Mouse (Mus musculus): ENCODE data around the gene Olfr670. TPM values are rescaled to one million over a fixed set of nuclear protein-coding genes. Genes with fewer than 3 reads are reported as not detected.

Olfr670 gene
- under 1 TPM in 1 of 2 experiments, not detected in 1; 0.16 TPM for polyA plus RNA-seq (2017; shearing (Covaris generic))

DNA sequence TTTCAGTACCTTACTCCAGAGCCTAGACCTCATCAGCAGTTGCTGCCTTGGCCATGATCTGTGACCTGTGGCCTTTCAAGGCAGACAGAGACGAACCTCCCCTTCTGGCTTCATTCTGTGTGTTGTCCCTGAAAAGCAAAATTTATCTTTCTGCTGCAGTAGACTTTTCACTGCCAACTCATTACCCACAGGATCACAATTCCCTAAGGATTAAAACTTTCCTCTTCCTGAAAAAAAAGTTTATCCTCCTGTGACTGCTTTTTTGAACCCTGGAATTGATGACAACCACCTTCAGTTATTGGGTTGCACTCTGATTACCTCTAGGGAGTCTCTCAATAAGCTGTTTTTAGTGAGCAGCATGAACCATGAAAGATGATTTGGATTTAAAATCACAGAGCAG lies at the start of gene Olfr670:
Gene Olfr670 (minus strand): TSS at position 101 of the 400 bp plus-strand sequence.

GRCm38 (mm10) chr7:105001929-105002328 lies 39.5 kb upstream of the Olfr670 start, which contains the start of gene Olfr672:
Gene Olfr672 (minus strand): TSS chr7:105002029.

DNA sequence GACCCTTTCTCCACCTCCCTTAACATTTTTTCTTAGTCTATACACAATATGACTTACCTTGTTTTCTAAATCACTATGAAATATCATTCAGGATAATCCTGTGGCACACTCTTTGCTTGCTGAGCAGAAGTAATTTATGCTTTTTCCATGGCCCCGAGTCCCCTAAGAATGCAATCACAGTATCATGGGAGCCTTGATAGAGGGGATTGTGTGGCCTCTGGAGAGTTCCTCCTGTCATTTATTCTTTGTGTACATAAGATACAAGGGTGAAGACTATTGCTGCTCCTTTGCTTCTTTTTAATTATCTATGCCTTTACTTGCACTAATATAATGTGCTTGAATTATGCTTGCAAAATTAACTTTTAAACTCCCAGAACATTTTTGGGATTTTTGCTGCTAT lies 16.6 kb upstream of the Olfr670 start, which contains the start of gene Olfr671:
Gene Olfr671 (minus strand): TSS at position 101 of the 400 bp plus-strand sequence.

GRCm38 (mm10) chr7:104933940-104934339 lies 28.5 kb downstream of the Olfr670 start, which contains the start of gene Olfr669:
Gene Olfr669 (plus strand): TSS chr7:104934240.

GRCm38 (mm10) chr7:104927957-104928356 lies 34.5 kb downstream of the Olfr670 start, which contains the start of gene Olfr668:
Gene Olfr668 (minus strand): TSS chr7:104928057.

DNA sequence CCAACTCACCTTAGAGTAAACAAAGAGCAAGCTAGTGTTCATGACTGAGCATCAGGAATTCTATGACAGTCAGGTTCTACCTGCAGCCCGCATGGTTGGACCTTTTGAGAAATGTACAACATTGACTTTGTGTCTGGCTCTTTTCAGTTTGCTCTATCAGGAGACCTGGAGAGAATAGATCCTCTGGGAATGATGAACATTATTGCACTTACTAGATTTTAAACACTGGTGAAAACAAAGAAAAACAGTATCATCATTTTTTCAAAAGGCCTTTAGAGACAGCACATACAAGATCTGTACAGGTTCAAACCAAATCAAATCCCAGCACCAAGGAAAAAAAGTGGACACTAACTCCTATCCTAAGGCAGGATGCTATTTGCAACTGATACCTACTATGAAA lies 41.0 kb downstream of the Olfr670 start, which contains the start of gene Olfr667:
Gene Olfr667 (minus strand): TSS at position 101 of the 400 bp plus-strand sequence.

Other genes starting within 250 kb of the Olfr670 start
- not detected for gene Usp17le, start 185.2 kb downstream of the Olfr670 start, polyA plus RNA-seq (2017; shearing (Covaris generic))
- gene Usp17lb, start 120.0 kb downstream of the Olfr670 start, polyA plus RNA-seq (2017; shearing (Covaris generic)), result not detected
- under 1 TPM in 1 of 2 experiments, not detected in 1; 0.27 TPM for gene Usp17la, start 105.6 kb downstream of the Olfr670 start, polyA plus RNA-seq (2017; shearing (Covaris generic))
- not detected for gene Olfr665, start 84.6 kb downstream of the Olfr670 start, polyA plus RNA-seq (2017; shearing (Covaris generic))
- gene Olfr666, start 66.7 kb downstream of the Olfr670 start, polyA plus RNA-seq (2017; shearing (Covaris generic)), result not detected
- not detected for gene Olfr667, start 41.1 kb downstream of the Olfr670 start, polyA plus RNA-seq (2017; shearing (Covaris generic))
- gene Olfr668, start 34.6 kb downstream of the Olfr670 start, polyA plus RNA-seq (2017; shearing (Covaris generic)), result not detected
- gene Olfr669, start 28.4 kb downstream of the Olfr670 start, polyA plus RNA-seq (2017; shearing (Covaris generic)), result not detected
- not detected for gene Olfr671, start 16.5 kb upstream of the Olfr670 start, polyA plus RNA-seq (2017; shearing (Covaris generic))
- gene Olfr672, start 39.4 kb upstream of the Olfr670 start, polyA plus RNA-seq (2017; shearing (Covaris generic)), result under 1 TPM in 1 of 2 experiments, not detected in 1; 0.25 TPM
- under 1 TPM in 1 of 2 experiments, not detected in 1; 0.11 TPM for gene Olfr675, start 65.8 kb upstream of the Olfr670 start, polyA plus RNA-seq (2017; shearing (Covaris generic))
- gene Olfr676, start 70.1 kb upstream of the Olfr670 start, polyA plus RNA-seq (2017; shearing (Covaris generic)), result not detected
- not detected for gene Olfr677, start 88.8 kb upstream of the Olfr670 start, polyA plus RNA-seq (2017; shearing (Covaris generic))
- gene Olfr678, start 101.9 kb upstream of the Olfr670 start, polyA plus RNA-seq (2017; shearing (Covaris generic)), result not detected
- gene Olfr679, start 118.6 kb upstream of the Olfr670 start, polyA plus RNA-seq (2017; shearing (Covaris generic)), result not detected
- gene Olfr680-ps1, start 130.2 kb upstream of the Olfr670 start, polyA plus RNA-seq (2017; shearing (Covaris generic)), result not detected
- under 1 TPM in 1 of 2 experiments, not detected in 1; 0.05 TPM for gene Olfr681, start 154.2 kb upstream of the Olfr670 start, polyA plus RNA-seq (2017; shearing (Covaris generic))
- gene Olfr683, start 184.4 kb upstream of the Olfr670 start, polyA plus RNA-seq (2017; shearing (Covaris generic)), result not detected
- gene Olfr684, start 201.0 kb upstream of the Olfr670 start, polyA plus RNA-seq (2017; shearing (Covaris generic)), result not detected
- not detected for gene Olfr685, start 223.4 kb upstream of the Olfr670 start, polyA plus RNA-seq (2017; shearing (Covaris generic))
- not detected for gene Olfr686, start 244.9 kb upstream of the Olfr670 start, polyA plus RNA-seq (2017; shearing (Covaris generic))

Data from activated CD4-positive, CD25-positive, alpha-beta regulatory T cell (primary cell).